Mouse (Mus musculus): ENCODE measurements at regions not wholly inside any gene's neighbourhood (a gene's known extent, or its start where the extent isn't known, plus 50 kb on each side); places are given as distances from the start of the nearest gene placed in this dataset.
A peak's percentile ranks its signal among the peaks of the same experiment; 100 is the strongest.

GRCm38 (mm10) chr9:83273361-83273975, 127.0 kb upstream of the Hmgn3 start:
- peak; percentile 68 for DNase-seq

- no peak for DNase-seq
These were observed 119.3 kb upstream of the Hmgn3 start for GRCm38 (mm10) chr9:83265736-83266135.

- no peak for DNase-seq
These were observed 113.0 kb upstream of the Hmgn3 start for GRCm38 (mm10) chr9:83259511-83259910.

GRCm38 (mm10) chr9:83258986-83259385, 112.5 kb upstream of the Hmgn3 start:
- no peak for DNase-seq

GRCm38 (mm10) chr9:83258476-83258875, 112.0 kb upstream of the Hmgn3 start:
- no peak for DNase-seq

- DNase-seq, result no peak
These were observed 107.9 kb upstream of the Hmgn3 start for GRCm38 (mm10) chr9:83254356-83254755.

- no peak for DNase-seq
These were observed 107.3 kb upstream of the Hmgn3 start for GRCm38 (mm10) chr9:83253789-83254188.

GRCm38 (mm10) chr9:83251793-83252192, 105.3 kb upstream of the Hmgn3 start:
- DNase-seq, result no peak

GRCm38 (mm10) chr9:83249871-83250270, 103.4 kb upstream of the Hmgn3 start:
- peak; percentile 46 for DNase-seq

- no peak for DNase-seq
These were observed 101.8 kb upstream of the Hmgn3 start for GRCm38 (mm10) chr9:83248164-83248730.

GRCm38 (mm10) chr9:83247066-83247668, 100.7 kb upstream of the Hmgn3 start:
- no peak for DNase-seq

- DNase-seq, result no peak
These were observed 94.6 kb upstream of the Hmgn3 start for GRCm38 (mm10) chr9:83241119-83241518.

GRCm38 (mm10) chr9:83239097-83239496, 92.6 kb upstream of the Hmgn3 start:
- DNase-seq, result no peak

GRCm38 (mm10) chr9:83221866-83222265, 75.4 kb upstream of the Hmgn3 start:
- DNase-seq, result peak; percentile 56

- DNase-seq, result no peak
These were observed 56.1 kb upstream of the Hmgn3 start for GRCm38 (mm10) chr9:83202583-83202982.

GRCm38 (mm10) chr9:83199771-83200170, 53.3 kb upstream of the Hmgn3 start:
- DNase-seq, result no peak

GRCm38 (mm10) chr9:83199176-83199575, 52.7 kb upstream of the Hmgn3 start:
- peak; percentile 22 for DNase-seq

- no peak for DNase-seq
These were observed 50.5 kb upstream of the Hmgn3 start for GRCm38 (mm10) chr9:83197013-83197412.

All from adrenal gland, postnatal 10 days (tissue).